Comparison of ENCODE assay signal across 1 mouse cellular context in the genomic region with DNA sequence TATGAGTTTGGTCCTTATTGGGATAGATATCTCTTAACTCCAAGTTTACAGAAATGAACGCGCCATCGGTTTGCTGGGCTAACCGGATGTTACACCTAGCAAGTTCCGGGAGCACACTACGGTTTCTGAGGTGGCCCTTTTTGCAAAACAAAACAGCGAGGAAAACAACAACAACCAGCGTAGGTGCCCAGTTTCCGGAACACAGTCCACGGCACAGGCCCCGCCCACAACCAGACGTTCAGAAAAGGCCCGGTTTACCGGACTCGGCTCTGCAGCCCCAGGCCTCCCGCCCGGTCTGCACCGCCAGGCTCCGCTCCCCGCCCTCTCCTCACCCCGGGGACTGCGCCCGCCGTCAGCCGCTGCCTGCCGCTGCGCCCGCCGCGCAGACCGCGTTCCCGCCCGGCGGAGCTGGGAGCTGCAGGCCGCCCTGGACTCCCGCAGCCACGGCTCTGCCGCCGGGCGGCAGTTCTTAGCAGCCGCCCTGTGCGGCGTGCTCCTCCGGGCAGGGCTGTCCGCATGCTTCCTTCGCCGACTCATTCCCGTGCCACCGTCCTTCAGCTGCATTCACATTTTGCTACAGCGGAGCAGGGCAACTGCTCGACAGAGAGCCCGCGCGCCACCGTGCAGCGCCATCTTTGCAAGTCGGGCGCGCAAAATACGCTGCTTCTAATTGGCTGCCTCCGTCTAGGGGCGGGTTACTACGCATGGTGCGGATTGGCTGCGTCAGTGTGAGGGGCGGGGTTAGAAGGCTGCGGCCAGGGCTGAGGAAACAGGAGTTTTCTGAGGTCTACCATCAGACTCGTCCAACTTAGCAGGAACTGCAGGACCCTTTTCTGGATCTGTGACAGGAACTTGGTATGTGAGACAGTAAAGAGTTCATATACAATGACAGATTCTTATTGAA.
TF ChIP-seq lines count a peak whose summit lies in the region.

A gene (minus strand): TSS at position 645 of the 904 bp plus-strand sequence.

TF ChIP-seq in MEL, 35 proteins besides CTCF, POLR2A, EP300 and RAD21 (continued from another document):
- TF ChIP-seq USF2 (IDR thresholded peaks at IDR 0.05; ENCODE audit: borderline replicate concordance in 1 of 2, insufficient read depth in 1 of 2, low read depth in 1 of 2, low read length in 2 of 2) = no peak
- TF ChIP-seq CHD1 (IDR thresholded peaks at IDR 0.05; ENCODE audit: low read depth, low read length) = no peak
- no peak for TF ChIP-seq ZC3H11A (IDR thresholded peaks at IDR 0.05; ENCODE audit: low read depth, low read length)
- TF ChIP-seq POLR2AphosphoS2 (IDR thresholded peaks at IDR 0.05; ENCODE audit: low read length) = peak; percentile 95
- TF ChIP-seq ZKSCAN1 (IDR thresholded peaks at IDR 0.05; ENCODE audit: low read depth, low read length) = no peak
- peak; percentile 73 for TF ChIP-seq MXI1 (IDR thresholded peaks at IDR 0.05; ENCODE audit: low read depth, low read length)
- no peak for TF ChIP-seq MAZ (IDR thresholded peaks at IDR 0.05; ENCODE audit: low read depth, low read length)
- peak; percentile 93 for TF ChIP-seq E2F4 (IDR thresholded peaks at IDR 0.05; ENCODE audit: borderline replicate concordance, low read depth, low read length)
